ENCODE assay signal across 12 mouse cellular contexts in genomic region chr12:56697011-56697740, GRCm38 (mm10). TPM values are rescaled to one million over a fixed set of nuclear protein-coding genes. Genes with fewer than 3 reads are reported as not detected.
DNase-seq lines count a peak whose midpoint lies in the region; ATAC-seq and TF ChIP-seq lines count a peak whose summit lies in the region.
"Had no signal": no experiment of that assay in that cellular context is flagged by ENCODE, and none has a peak within 500 bp of the region (broad histone marks: within the 10 kb centered on the region; RNA-seq: fewer than 3 reads in every experiment).

No protein-coding gene starts in this region.

- no peak for TF ChIP-seq CTCF in ES-Bruce4 (IDR thresholded peaks at IDR 0.05; ENCODE audit: low read depth, low read length)

- H3K27me3 ChIP-seq in heart, embryonic 12.5 days (replicated peaks), result peaks cover 85% of the 10 kb centered on the region
- H3K27me3 ChIP-seq in ES-Bruce4 (ENCODE audit: control insufficient read depth, insufficient read depth, low read length, poor library complexity, severe bottlenecking), result peaks cover 42% of the 10 kb centered on the region
- H3K27me3 ChIP-seq in forebrain, embryonic 13.5 days, result peaks cover 92% of the 10 kb centered on the region
- H3K27me3 ChIP-seq: CH12.LX had no signal

- H3K36me3 ChIP-seq in heart, embryonic 12.5 days, result no peaks in the 10 kb centered on the region
- H3K36me3 ChIP-seq in ES-Bruce4 (ENCODE audit: control insufficient read depth, insufficient read depth, low read length, poor library complexity, severe bottlenecking), result no peaks in the 10 kb centered on the region
- H3K36me3 ChIP-seq in forebrain, embryonic 13.5 days (ENCODE audit: poor library complexity, severe bottlenecking), result no peaks in the 10 kb centered on the region

- peaks cover 32% of the 10 kb centered on the region for H3K4me1 ChIP-seq in heart, embryonic 12.5 days (replicated peaks)
- H3K4me1 ChIP-seq in ES-Bruce4 (ENCODE audit: control insufficient read depth, insufficient read depth, low read length), result no peaks in the 10 kb centered on the region
- H3K4me1 ChIP-seq in forebrain, embryonic 13.5 days, result peaks cover 26% of the 10 kb centered on the region

- no peaks in the 10 kb centered on the region for H3K9me3 ChIP-seq in heart, embryonic 12.5 days (replicated peaks)
- H3K9me3 ChIP-seq in ES-Bruce4 (replicated peaks; ENCODE audit: control insufficient read depth, insufficient read depth, low read length, poor library complexity, severe bottlenecking), result no peaks in the 10 kb centered on the region
- H3K9me3 ChIP-seq in forebrain, embryonic 13.5 days (replicated peaks), result no peaks in the 10 kb centered on the region

- 0% methylated on average over 36 of the region's 36 CpGs for WGBS in heart, embryonic 12.5 days
- under 1% methylated on average over 36 of the region's 36 CpGs for WGBS in forebrain, embryonic 13.5 days

- DNase-seq in heart, adult 9 months (ENCODE audit: low spot score in 2 of 2), result no peak
- DNase-seq in adrenal gland, postnatal 4 days (ENCODE audit: low spot score in 2 of 2), result no peak
- no peak for DNase-seq in right cerebral cortex, postnatal 25 days
- DNase-seq in kidney, adult 9 months, result no peak
- DNase-seq: cerebellum, adult 11 months; kidney, postnatal 25 days had no signal

- no peak for TF ChIP-seq EP300 in ES-Bruce4 (IDR thresholded peaks at IDR 0.05; ENCODE audit: insufficient read depth, low read depth, low read length)

- H3K4me3 ChIP-seq in heart, embryonic 12.5 days, result peak overlapping the region; percentile 50
- H3K4me3 ChIP-seq in ES-Bruce4 (ENCODE audit: low read depth, low read length), result peak overlapping the region; percentile 55
- H3K4me3 ChIP-seq in forebrain, embryonic 13.5 days, result peak overlapping the region; percentile 31; the same call in 1 of the 2 replicates

- no peak for TF ChIP-seq POLR2A in ES-Bruce4 (IDR thresholded peaks at IDR 0.05; ENCODE audit: insufficient read depth, low read length)

- H3K4me2 ChIP-seq in heart, embryonic 12.5 days, result peak overlapping the region; percentile 81
- H3K4me2 ChIP-seq in forebrain, embryonic 13.5 days, result peak overlapping the region; percentile 52; the same call in 1 of the 2 replicates

- ATAC-seq in heart, embryonic 12.5 days (ENCODE audit: insufficient number of reproducible peaks, low FRiP score), result no peak
- no peak for ATAC-seq in forebrain, embryonic 13.5 days
- ATAC-seq in megakaryocyte progenitor cell, adult 5-6 weeks (replicated peaks; ENCODE audit: poor library complexity), result peak; percentile 7; the same call in 1 of the 2 replicates

- H3K9ac ChIP-seq in heart, embryonic 12.5 days, result no peak overlapping the region
- H3K9ac ChIP-seq in ES-Bruce4 (ENCODE audit: low read depth, poor library complexity, severe bottlenecking), result no peak overlapping the region
- no peak overlapping the region for H3K9ac ChIP-seq in forebrain, embryonic 13.5 days

- H3K27ac ChIP-seq in heart, embryonic 12.5 days (ENCODE audit: poor library complexity, severe bottlenecking), result no peak overlapping the region
- no peak overlapping the region for H3K27ac ChIP-seq in ES-Bruce4 (ENCODE audit: insufficient read depth, low read length)
- H3K27ac ChIP-seq in forebrain, embryonic 13.5 days, result no peak overlapping the region

RNA-seq across cellular contexts. Expression of gene Pax9, which starts 5.6 kb away (rescaled TPM):
- 0.06 TPM in 1 of 2 replicates, not detected in the other for polyA plus RNA-seq in heart, embryonic 12.5 days (2016; fragmentation: Nextera tagmentation; extraction: Ambion mirVana)
- polyA plus RNA-seq in ES-Bruce4 (2011; ENCODE audit: insufficient read depth, insufficient read length, low read depth, missing spikeins), result 0.21 TPM in 1 of 2 replicates, not detected in the other
- not detected in 2 replicates for polyA plus RNA-seq in forebrain, embryonic 13.5 days (2015; fragmentation: Nextera tagmentation; extraction: Ambion mirVana)
- not detected in 2 replicates for total RNA-seq in megakaryocyte progenitor cell, adult 5-6 weeks (2015)
- not detected in 2 replicates for total RNA-seq in megakaryocyte progenitor cell, adult 5-6 weeks (2017)
- not detected for total RNA-seq in adrenal gland, postnatal 4 days (2021)
- total RNA-seq: CH12.LX; neutrophil, adult 5-6 weeks had no signal
